Mouse (Mus musculus) bone marrow macrophage, adult 2 months (primary cell): ENCODE data around the gene Vps13d.

ENCODE experiments used
- CTCF ChIP-seq: IDR thresholded peaks from 2 replicates; pipeline ENCODE4 v1.5.1; 2012; ENCODE audit warnings: low read depth, mild to moderate bottlenecking, low read length, moderate library complexity
- POLR2A ChIP-seq: IDR thresholded peaks from 2 replicates; pipeline ENCODE4 v1.6.1; 2012; ENCODE audit warnings: mild to moderate bottlenecking, low read depth, low read length, borderline replicate concordance

DNA sequence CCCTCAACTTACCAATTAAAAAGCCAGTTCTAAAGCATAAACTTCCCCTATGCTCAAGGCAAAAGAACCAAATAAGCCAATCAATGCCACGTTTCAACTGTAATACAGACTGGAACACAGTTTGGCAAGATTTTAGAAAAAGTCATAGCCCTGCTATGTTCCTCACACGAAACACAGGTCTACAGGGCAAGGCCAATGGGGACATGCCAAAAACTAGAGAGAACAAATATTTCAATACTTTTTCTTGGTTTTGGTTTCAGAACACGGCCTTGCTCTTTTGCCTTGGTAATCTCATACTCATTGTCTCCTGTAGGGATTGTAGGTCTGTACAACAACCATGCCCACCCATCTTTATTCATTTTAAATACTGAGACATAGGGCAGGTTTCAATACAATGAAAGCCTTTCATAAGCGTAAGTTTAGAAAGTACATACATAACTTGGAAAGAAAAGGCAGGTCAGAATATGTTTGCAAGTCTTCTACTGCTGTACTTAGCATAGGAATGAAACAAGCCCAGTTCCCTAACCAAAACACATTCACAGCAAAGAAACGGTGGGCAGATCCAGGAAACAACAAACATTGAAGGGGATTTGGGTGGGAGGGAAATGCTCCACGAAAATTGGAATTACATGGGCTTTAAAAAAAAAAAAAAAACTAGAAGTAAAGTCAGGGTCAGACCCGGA lies 128.3 kb downstream of the Vps13d start:
- TF ChIP-seq POLR2A (no peak), CTCF (no peak)
